Mouse (Mus musculus): ENCODE measurements at regions not wholly inside any gene's neighbourhood (a gene's known extent, or its start where the extent isn't known, plus 50 kb on each side); places are given as distances from the start of the nearest gene placed in this dataset.

- H3K4me3 ChIP-seq (ENCODE audit: low read depth, low read length), result no peak overlapping the region
- H3K27ac ChIP-seq (ENCODE audit: low read depth, low read length), result no peak overlapping the region
- no peaks in the 10 kb centered on the region for H3K4me1 ChIP-seq (ENCODE audit: control insufficient read depth, insufficient read depth, low read length)
- no peak overlapping the region for H3K9ac ChIP-seq (ENCODE audit: low read length)
- H3K36me3 ChIP-seq (ENCODE audit: control insufficient read depth, insufficient read depth, low read length), result no peaks in the 10 kb centered on the region
- peak; percentile 64 for ATAC-seq (ENCODE audit: low FRiP score)
- no peaks in the 10 kb centered on the region for H3K9me3 ChIP-seq (ENCODE audit: control insufficient read depth, low read length)
- no peak overlapping the region for H3K4me2 ChIP-seq
- no peaks in the 10 kb centered on the region for H3K27me3 ChIP-seq (ENCODE audit: control insufficient read depth, insufficient read depth, low read length)
- DNase-seq (ENCODE audit: low spot score, missing footprints), result no peak
These were observed 293.9 kb downstream of the Pet2 start for GRCm38 (mm10) chrX:89115560-89115959.

All from midbrain, embryonic 11.5 days (tissue).